Mouse (Mus musculus) v-Abl transformed pro-B cells (cell line): Measurements from ENCODE around the gene Mfsd12.

Experiments used
- in situ Hi-C, 2 experiments: fragments of 400-800 bp; cut with MboI; formaldehyde crosslinking; loops; one replicate each; pipeline ENCODE4 v1.15.1; 2025; ENCODE audit not compliant: unreplicated experiment in 2 of 2

Mfsd12 gene

GRCm38 (mm10) chr10:81328386-81328785 is 28.9 kb upstream of the Mfsd12 start, which contains the start of gene Tbxa2r:
TSS of gene Tbxa2r (plus strand) at chr10:81328731.
- in situ Hi-C loops: no loop called here

DNA sequence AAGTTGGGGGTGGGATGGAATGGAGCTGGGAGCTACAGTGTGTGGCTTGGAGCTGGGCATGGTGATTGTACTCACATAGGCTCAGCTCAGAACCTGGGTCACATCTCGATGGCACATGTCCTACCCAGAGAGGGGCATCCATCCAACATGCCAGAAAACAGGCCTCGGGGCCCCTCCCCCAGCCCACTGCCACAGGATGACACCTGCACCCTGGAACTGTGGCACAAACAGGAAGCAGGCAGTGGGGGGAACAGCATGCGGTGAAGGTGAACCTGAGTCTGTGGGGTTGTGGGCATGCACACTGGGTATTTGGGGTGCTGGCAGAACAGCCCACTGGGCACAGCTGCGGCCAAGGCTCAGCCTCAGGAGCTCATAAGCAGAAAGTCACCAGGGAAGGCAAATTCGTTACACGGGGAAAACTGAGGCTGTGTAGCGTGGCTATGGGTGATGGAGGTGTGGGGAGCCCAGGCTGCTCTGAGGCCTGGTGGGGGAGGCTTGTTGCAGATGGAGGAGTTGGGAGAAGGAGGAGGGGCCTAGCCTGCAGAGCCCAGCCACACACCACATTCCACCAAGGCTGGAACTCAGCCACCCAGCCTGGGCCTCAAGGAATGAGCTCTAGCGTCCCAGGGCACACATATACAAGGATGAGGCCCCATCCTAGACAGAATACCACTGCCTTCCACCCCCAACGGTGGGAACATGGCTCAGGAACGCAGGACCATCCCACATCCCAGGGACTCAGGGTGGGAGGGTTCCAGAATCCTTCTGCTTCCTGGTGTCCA is 27.9 kb upstream of the Mfsd12 start:
- in situ Hi-C loops: no loop called here

- in situ Hi-C loops: no loop called here
These were observed 27.3 kb upstream of the Mfsd12 start for GRCm38 (mm10) chr10:81330007-81330406.

DNA sequence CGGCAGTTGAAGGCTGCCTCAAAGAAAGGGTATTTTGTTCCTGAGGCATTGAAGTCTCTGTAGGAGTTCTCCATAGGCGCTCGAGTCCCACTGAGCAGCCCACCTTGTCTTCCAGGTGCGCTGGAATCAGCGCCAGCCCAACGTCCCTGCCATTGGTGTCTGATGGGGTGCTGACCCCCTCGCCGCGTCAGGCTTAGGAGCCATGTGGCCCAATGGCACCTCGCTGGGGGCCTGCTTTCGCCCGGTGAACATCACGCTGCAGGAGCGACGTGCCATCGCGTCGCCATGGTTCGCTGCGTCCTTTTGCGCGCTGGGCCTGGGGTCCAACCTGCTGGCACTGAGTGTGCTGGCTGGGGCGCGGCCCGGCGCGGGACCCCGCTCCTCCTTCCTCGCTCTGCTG is 25.0 kb upstream of the Mfsd12 start:
- in situ Hi-C loops: no loop called here

DNA sequence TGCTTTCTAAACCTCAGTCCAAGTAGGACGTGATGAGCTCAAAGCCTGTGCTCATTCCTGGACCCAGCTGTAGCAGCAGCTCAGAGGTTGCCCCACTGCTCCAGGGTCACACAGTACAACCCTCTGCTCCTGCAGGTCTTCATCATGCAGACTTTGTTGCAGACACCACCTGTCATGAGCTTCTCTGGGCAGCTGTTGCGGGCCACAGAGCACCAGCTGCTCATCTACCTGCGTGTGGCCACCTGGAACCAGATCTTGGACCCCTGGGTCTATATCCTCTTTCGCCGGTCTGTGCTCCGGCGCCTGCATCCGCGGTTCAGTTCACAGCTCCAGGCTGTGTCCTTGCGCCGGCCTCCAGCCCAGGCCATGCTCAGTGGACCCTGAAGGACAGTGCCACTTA is 23.0 kb upstream of the Mfsd12 start:
- in situ Hi-C loops: no loop called here

GRCm38 (mm10) chr10:81335393-81336340 is 21.6 kb upstream of the Mfsd12 start:
- in situ Hi-C loops: no loop called here

GRCm38 (mm10) chr10:81336558-81336957 is 20.7 kb upstream of the Mfsd12 start:
- in situ Hi-C loops: no loop called here

DNA sequence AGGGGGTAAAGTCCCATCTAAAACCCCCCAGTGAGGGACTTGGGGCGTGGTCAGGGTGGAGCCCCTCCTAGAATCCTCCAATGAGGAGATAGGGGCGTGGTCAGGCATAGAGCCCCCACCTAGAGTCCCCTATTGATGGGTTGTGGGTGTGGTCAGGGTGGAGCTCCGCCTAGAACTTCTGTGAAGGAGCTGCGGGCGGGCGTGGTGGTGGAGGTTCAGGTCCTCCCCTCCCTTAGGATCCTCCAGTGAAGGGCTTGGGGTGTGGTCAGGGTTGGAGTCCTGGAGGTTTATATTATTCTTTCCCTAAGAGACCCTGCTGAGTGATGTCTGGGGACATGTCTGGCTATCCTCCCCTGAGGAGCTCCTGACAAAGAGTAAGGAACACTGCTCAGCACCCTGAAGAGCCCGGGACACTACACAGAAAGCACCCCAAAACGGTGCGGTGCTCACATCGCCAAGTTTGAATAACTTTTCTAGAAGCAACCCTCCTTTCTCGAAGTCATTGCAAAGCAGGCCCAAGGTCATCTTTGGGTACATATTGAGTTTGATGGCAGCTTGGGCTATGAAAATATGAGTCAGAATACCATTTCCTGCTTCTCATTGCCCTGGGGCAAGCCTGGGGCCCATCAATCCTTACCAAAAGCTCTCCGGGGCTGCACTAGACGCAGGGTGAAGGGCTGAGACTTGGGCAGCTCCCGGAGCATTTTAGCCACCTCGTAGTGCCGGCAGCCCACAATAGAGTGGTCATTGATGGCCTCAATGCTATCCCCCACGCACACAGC is 16.5 kb upstream of the Mfsd12 start:
- in situ Hi-C loops: loop anchor here (5.0 kb wide), 2 partner anchors 48 to 53 kb away; partner anchors contain the start of genes Pip5k1c (in 1 of the 2) and Tjp3 (in 1 of the 2)

GRCm38 (mm10) chr10:81341333-81341949 is 15.8 kb upstream of the Mfsd12 start:
- in situ Hi-C loops: loop anchor here (5.0 kb wide), 2 partner anchors 49 to 54 kb away; partner anchors contain the start of genes Pip5k1c (in 1 of the 2) and Tjp3 (in 1 of the 2)

GRCm38 (mm10) chr10:81342686-81343505 is 14.4 kb upstream of the Mfsd12 start, which contains the start of gene Gipc3:
TSS of gene Gipc3 (minus strand) at chr10:81343266.
- in situ Hi-C loops: loop anchor here (5.0 kb wide), 2 partner anchors 51 to 56 kb away; partner anchors contain the start of genes Pip5k1c (in 1 of the 2) and Tjp3 (in 1 of the 2)

GRCm38 (mm10) chr10:81344421-81345161 is 12.7 kb upstream of the Mfsd12 start:
- in situ Hi-C loops: loop anchor here (5.0 kb wide), 2 partner anchors 52 to 57 kb away; partner anchors contain the start of genes Pip5k1c (in 1 of the 2) and Tjp3 (in 1 of the 2)

DNA sequence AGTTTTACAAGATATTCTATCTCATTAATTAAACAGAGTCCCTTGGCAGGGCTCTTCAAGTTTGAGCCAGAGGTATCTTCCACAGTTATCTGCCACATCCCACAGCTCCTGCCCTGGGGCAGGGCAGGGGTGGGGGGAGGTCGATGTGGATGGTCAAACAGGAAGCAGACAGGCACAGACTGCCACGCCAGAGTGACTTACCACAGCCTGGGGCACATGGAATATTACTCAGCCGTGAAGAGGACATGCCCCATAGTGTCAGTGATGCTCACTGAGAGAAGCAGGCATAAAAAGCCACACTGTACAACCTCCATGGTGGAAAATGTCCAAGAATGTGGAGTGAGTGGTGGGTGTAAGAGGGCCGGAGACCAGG is 12.1 kb upstream of the Mfsd12 start:
- in situ Hi-C loops: no loop called here

DNA sequence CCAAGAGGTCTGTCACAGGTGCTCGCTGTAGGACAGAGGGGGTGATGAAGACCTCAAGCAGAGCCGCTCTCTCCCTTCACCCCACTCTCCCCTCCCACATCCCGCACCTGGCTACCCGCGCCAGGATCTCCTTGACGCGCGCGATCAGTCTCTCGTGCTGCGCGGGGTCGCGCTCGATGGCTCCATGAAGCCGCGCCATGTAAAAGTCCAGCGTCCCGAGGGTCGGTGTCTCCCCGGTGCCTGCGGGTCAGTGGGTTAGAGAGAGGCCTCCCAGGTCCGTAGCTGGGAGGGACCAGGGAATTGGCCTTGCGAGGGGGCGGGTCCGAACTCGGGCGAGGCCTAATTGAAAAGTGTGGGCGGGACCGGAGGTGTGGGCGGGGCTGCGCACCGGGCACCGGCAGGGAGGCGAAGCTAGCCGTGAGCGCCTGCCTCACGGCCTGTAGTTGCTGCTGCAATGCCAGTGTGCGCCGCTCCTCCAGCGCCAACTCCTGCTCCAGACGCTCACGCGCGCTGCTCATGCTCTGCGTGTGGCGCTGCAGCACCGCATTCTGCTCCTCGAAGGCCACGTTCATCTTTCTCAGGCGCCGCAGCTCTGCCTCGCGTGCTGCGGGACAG is 10.7 kb upstream of the Mfsd12 start:
- in situ Hi-C loops: no loop called here

DNA sequence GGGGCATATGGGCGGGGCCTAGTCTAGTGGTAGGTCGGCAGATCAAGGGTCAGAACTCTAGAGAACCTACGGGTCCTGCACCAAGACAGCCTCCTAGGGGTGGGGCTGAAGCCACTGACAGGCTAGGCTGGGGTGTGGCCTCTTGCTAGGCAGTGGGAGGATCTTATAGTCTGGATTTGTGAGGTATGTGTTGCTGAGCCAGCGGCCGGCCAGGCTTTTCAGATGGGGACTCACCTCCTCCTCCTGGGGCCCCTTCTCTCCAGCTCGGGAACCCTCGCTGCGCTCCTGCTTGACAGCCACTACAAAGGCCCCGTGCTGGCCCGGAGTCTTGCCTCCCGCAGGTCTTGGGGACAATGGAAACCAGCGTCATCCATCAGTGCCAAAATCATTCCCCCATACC is 8.1 kb upstream of the Mfsd12 start:
- in situ Hi-C loops: no loop called here

DNA sequence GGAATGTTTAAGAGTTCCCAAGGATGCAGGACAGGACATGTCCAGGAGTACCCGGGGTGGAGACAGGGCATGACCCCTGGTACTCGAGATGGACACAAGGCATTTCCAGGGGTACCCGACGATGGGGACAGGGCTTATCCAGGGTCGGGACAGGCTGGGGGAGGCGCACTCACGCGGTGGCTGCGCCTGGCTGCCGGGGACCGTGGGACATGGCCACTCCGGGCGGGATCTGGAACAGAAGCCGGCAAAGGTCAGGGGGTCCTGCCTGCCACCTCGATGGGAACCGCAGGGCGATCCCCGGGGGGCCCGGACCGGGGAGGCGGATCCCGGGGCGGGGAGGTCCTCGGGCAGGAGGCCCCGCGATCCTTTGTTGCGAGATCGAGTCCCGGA is 7.3 kb upstream of the Mfsd12 start:
- in situ Hi-C loops: no loop called here

- in situ Hi-C loops: no loop called here
These were observed 6.8 kb upstream of the Mfsd12 start, which contains the start of gene Hmg20b for GRCm38 (mm10) chr10:81350351-81351063. TSS of gene Hmg20b (minus strand) at chr10:81350480.

- in situ Hi-C loops: no loop called here
These were observed 5.5 kb upstream of the Mfsd12 start for GRCm38 (mm10) chr10:81351678-81352291.
